Mouse (Mus musculus): Measurements from ENCODE around the gene Akr1c19. TPM values are rescaled to one million over a fixed set of nuclear protein-coding genes. Genes with fewer than 3 reads are reported as not detected.
"Not testable (repeated sequence)": the region's sequence is repeated elsewhere in the genome, so short reads cannot be mapped to it uniquely, and the experiment has no call there.

Akr1c19 gene
- polyA plus RNA-seq, 1 experiment from 2014 or later = 1.4 TPM

GRCm38 (mm10) chr13:4244861-4245559, 16.5 kb downstream of the Akr1c19 start:
- Histone ChIP-seq H3K9me3 (ENCODE audit: control insufficient read depth, low read length) (no peaks in the 10 kb centered on the region), H3K27me3 (ENCODE audit: control insufficient read depth, insufficient read depth, low read length) (no peaks in the 10 kb centered on the region), H3K9ac (ENCODE audit: low read length) (peak overlapping the region; percentile 36; the same call in 1 of the 2 replicates), H3K4me2 (ENCODE audit: low read length) (peak overlapping the region; percentile 66), H3K4me3 (ENCODE audit: control insufficient read depth in 1 of 2, insufficient read depth in 1 of 2, low read depth in 1 of 2, low read length in 2 of 2) (peak overlapping the region; percentile 30 to 39), H3K36me3 (ENCODE audit: control insufficient read depth, insufficient read depth, low read length) (no peaks in the 10 kb centered on the region), H3K4me1 (ENCODE audit: control insufficient read depth in 2 of 2, insufficient read depth in 2 of 2, low read length in 2 of 2) (no peaks in the 10 kb centered on the region), H3K27ac (replicated peaks in 1 of 2; ENCODE audit: control insufficient read depth in 1 of 2, insufficient read depth in 1 of 2, low read depth in 2 of 2, low read length in 2 of 2) (no peak overlapping the region)
- peak; percentile 78 for ATAC-seq (ENCODE audit: insufficient number of reproducible peaks, insufficient read depth, low FRiP score, low read depth)
- WGBS = 2% methylated on average over 13 of the region's 13 CpGs

GRCm38 (mm10) chr13:4249347-4249746, 20.8 kb downstream of the Akr1c19 start:
- Histone ChIP-seq H3K27me3 (ENCODE audit: control insufficient read depth, insufficient read depth, low read length) (no peaks in the 10 kb centered on the region), H3K4me1 (ENCODE audit: control insufficient read depth in 2 of 2, insufficient read depth in 2 of 2, low read length in 2 of 2) (no peaks in the 10 kb centered on the region), H3K36me3 (ENCODE audit: control insufficient read depth, insufficient read depth, low read length) (no peaks in the 10 kb centered on the region), H3K9ac (ENCODE audit: low read length) (no peak overlapping the region), H3K4me2 (ENCODE audit: low read length) (no peak overlapping the region), H3K27ac (replicated peaks in 1 of 2; ENCODE audit: control insufficient read depth in 1 of 2, insufficient read depth in 1 of 2, low read depth in 2 of 2, low read length in 2 of 2) (no peak overlapping the region), H3K4me3 (ENCODE audit: control insufficient read depth in 1 of 2, insufficient read depth in 1 of 2, low read depth in 1 of 2, low read length in 2 of 2) (no peak overlapping the region), H3K9me3 (ENCODE audit: control insufficient read depth, low read length) (no peaks in the 10 kb centered on the region)
- ATAC-seq (ENCODE audit: insufficient number of reproducible peaks, insufficient read depth, low FRiP score, low read depth) = no peak
- 54% methylated on average over 3 of the region's 3 CpGs for WGBS

- ATAC-seq (ENCODE audit: insufficient number of reproducible peaks, insufficient read depth, low FRiP score, low read depth); H3K36me3 ChIP-seq (ENCODE audit: control insufficient read depth, insufficient read depth, low read length); H3K9ac ChIP-seq (ENCODE audit: low read length): not testable (repeated sequence)
These were observed 28.4 kb downstream of the Akr1c19 start for GRCm38 (mm10) chr13:4256894-4257293.

GRCm38 (mm10) chr13:4257349-4257748, 28.8 kb downstream of the Akr1c19 start:
- no peaks in the 10 kb centered on the region for H3K9me3 ChIP-seq (ENCODE audit: control insufficient read depth, low read length)
- 70% methylated on average over 6 of the region's 6 CpGs for WGBS
- H3K27me3 ChIP-seq (ENCODE audit: control insufficient read depth, insufficient read depth, low read length) = no peaks in the 10 kb centered on the region
- no peak overlapping the region for H3K4me3 ChIP-seq (ENCODE audit: control insufficient read depth in 1 of 2, insufficient read depth in 1 of 2, low read depth in 1 of 2, low read length in 2 of 2)
- H3K9ac ChIP-seq (ENCODE audit: low read length) = no peak overlapping the region
- H3K27ac ChIP-seq (replicated peaks in 1 of 2; ENCODE audit: control insufficient read depth in 1 of 2, insufficient read depth in 1 of 2, low read depth in 2 of 2, low read length in 2 of 2) = no peak overlapping the region
- no peaks in the 10 kb centered on the region for H3K36me3 ChIP-seq (ENCODE audit: control insufficient read depth, insufficient read depth, low read length)
- ATAC-seq (ENCODE audit: insufficient number of reproducible peaks, insufficient read depth, low FRiP score, low read depth) = no peak
- no peak overlapping the region for H3K4me2 ChIP-seq (ENCODE audit: low read length)
- H3K4me1 ChIP-seq (ENCODE audit: control insufficient read depth in 2 of 2, insufficient read depth in 2 of 2, low read length in 2 of 2) = no peaks in the 10 kb centered on the region

More at GRCm38 (mm10) chr13:4256894-4257293, 28.4 kb downstream of the Akr1c19 start:
- not testable (repeated sequence) for H3K4me1 ChIP-seq (ENCODE audit: control insufficient read depth in 2 of 2, insufficient read depth in 2 of 2, low read length in 2 of 2); H3K9me3 ChIP-seq (ENCODE audit: control insufficient read depth, low read length); H3K27ac ChIP-seq (replicated peaks in 1 of 2; ENCODE audit: control insufficient read depth in 1 of 2, insufficient read depth in 1 of 2, low read depth in 2 of 2, low read length in 2 of 2); H3K4me2 ChIP-seq (ENCODE audit: low read length); H3K27me3 ChIP-seq (ENCODE audit: control insufficient read depth, insufficient read depth, low read length); H3K4me3 ChIP-seq (ENCODE audit: control insufficient read depth in 1 of 2, insufficient read depth in 1 of 2, low read depth in 1 of 2, low read length in 2 of 2)

- Histone ChIP-seq H3K9me3 (ENCODE audit: control insufficient read depth, low read length) (no peaks in the 10 kb centered on the region), H3K9ac (ENCODE audit: low read length) (no peak overlapping the region), H3K4me2 (ENCODE audit: low read length) (no peak overlapping the region), H3K4me3 (ENCODE audit: control insufficient read depth in 1 of 2, insufficient read depth in 1 of 2, low read depth in 1 of 2, low read length in 2 of 2) (no peak overlapping the region), H3K36me3 (ENCODE audit: control insufficient read depth, insufficient read depth, low read length) (no peaks in the 10 kb centered on the region), H3K27ac (replicated peaks in 1 of 2; ENCODE audit: control insufficient read depth in 1 of 2, insufficient read depth in 1 of 2, low read depth in 2 of 2, low read length in 2 of 2) (no peak overlapping the region), H3K4me1 (ENCODE audit: control insufficient read depth in 2 of 2, insufficient read depth in 2 of 2, low read length in 2 of 2) (no peaks in the 10 kb centered on the region), H3K27me3 (ENCODE audit: control insufficient read depth, insufficient read depth, low read length) (no peaks in the 10 kb centered on the region)
- no peak for ATAC-seq (ENCODE audit: insufficient number of reproducible peaks, insufficient read depth, low FRiP score, low read depth)
- 69% methylated on average over 3 of the region's 3 CpGs for WGBS
These were observed 36.1 kb downstream of the Akr1c19 start for GRCm38 (mm10) chr13:4264612-4265011.

GRCm38 (mm10) chr13:4265047-4265446, 36.5 kb downstream of the Akr1c19 start:
- no peak overlapping the region for H3K27ac ChIP-seq (replicated peaks in 1 of 2; ENCODE audit: control insufficient read depth in 1 of 2, insufficient read depth in 1 of 2, low read depth in 2 of 2, low read length in 2 of 2)
- H3K4me3 ChIP-seq (ENCODE audit: control insufficient read depth in 1 of 2, insufficient read depth in 1 of 2, low read depth in 1 of 2, low read length in 2 of 2) = no peak overlapping the region
- H3K9me3 ChIP-seq (ENCODE audit: control insufficient read depth, low read length) = no peaks in the 10 kb centered on the region
- H3K4me1 ChIP-seq (ENCODE audit: control insufficient read depth in 2 of 2, insufficient read depth in 2 of 2, low read length in 2 of 2) = no peaks in the 10 kb centered on the region
- H3K4me2 ChIP-seq (ENCODE audit: low read length) = no peak overlapping the region
- WGBS = 79% methylated on average over 2 of the region's 2 CpGs
- no peaks in the 10 kb centered on the region for H3K27me3 ChIP-seq (ENCODE audit: control insufficient read depth, insufficient read depth, low read length)
- no peaks in the 10 kb centered on the region for H3K36me3 ChIP-seq (ENCODE audit: control insufficient read depth, insufficient read depth, low read length)
- ATAC-seq (ENCODE audit: insufficient number of reproducible peaks, insufficient read depth, low FRiP score, low read depth) = no peak
- H3K9ac ChIP-seq (ENCODE audit: low read length) = no peak overlapping the region

- not testable (repeated sequence) for H3K27me3 ChIP-seq (ENCODE audit: control insufficient read depth, insufficient read depth, low read length); H3K9me3 ChIP-seq (ENCODE audit: control insufficient read depth, low read length); H3K4me1 ChIP-seq (ENCODE audit: control insufficient read depth in 2 of 2, insufficient read depth in 2 of 2, low read length in 2 of 2); H3K36me3 ChIP-seq (ENCODE audit: control insufficient read depth, insufficient read depth, low read length); ATAC-seq (ENCODE audit: insufficient number of reproducible peaks, insufficient read depth, low FRiP score, low read depth); H3K27ac ChIP-seq (replicated peaks in 1 of 2; ENCODE audit: control insufficient read depth in 1 of 2, insufficient read depth in 1 of 2, low read depth in 2 of 2, low read length in 2 of 2); H3K4me2 ChIP-seq (ENCODE audit: low read length); H3K4me3 ChIP-seq (ENCODE audit: control insufficient read depth in 1 of 2, insufficient read depth in 1 of 2, low read depth in 1 of 2, low read length in 2 of 2); H3K9ac ChIP-seq (ENCODE audit: low read length)
- WGBS = 83% methylated on average over 2 of the region's 2 CpGs
These were observed 37.0 kb downstream of the Akr1c19 start for GRCm38 (mm10) chr13:4265455-4265854.

- no peak for ATAC-seq (ENCODE audit: insufficient number of reproducible peaks, insufficient read depth, low FRiP score, low read depth)
- Histone ChIP-seq H3K27ac (replicated peaks in 1 of 2; ENCODE audit: control insufficient read depth in 1 of 2, insufficient read depth in 1 of 2, low read depth in 2 of 2, low read length in 2 of 2) (no peak overlapping the region), H3K9me3 (ENCODE audit: control insufficient read depth, low read length) (no peaks in the 10 kb centered on the region), H3K9ac (ENCODE audit: low read length) (no peak overlapping the region), H3K36me3 (ENCODE audit: control insufficient read depth, insufficient read depth, low read length) (no peaks in the 10 kb centered on the region), H3K4me1 (ENCODE audit: control insufficient read depth in 2 of 2, insufficient read depth in 2 of 2, low read length in 2 of 2) (no peaks in the 10 kb centered on the region), H3K4me2 (ENCODE audit: low read length) (no peak overlapping the region), H3K27me3 (ENCODE audit: control insufficient read depth, insufficient read depth, low read length) (no peaks in the 10 kb centered on the region), H3K4me3 (ENCODE audit: control insufficient read depth in 1 of 2, insufficient read depth in 1 of 2, low read depth in 1 of 2, low read length in 2 of 2) (no peak overlapping the region)
These were observed 42.4 kb downstream of the Akr1c19 start for GRCm38 (mm10) chr13:4270860-4271259.

Measured in heart, embryonic 14.5 days (tissue).